In genomic region chr2:84618914-84619313, GRCm38 (mm10) we compare ENCODE assay signal across 12 mouse cellular contexts. TPM values are rescaled to one million over a fixed set of nuclear protein-coding genes. Genes with fewer than 3 reads are reported as not detected.
A peak's percentile ranks its signal among the peaks of the same experiment; 100 is the strongest.
DNase-seq lines count a peak whose midpoint lies in the region; ATAC-seq and TF ChIP-seq lines count a peak whose summit lies in the region.
"Had no signal": no experiment of that assay in that cellular context is flagged by ENCODE, and none has a peak within 500 bp of the region (broad histone marks: within the 10 kb centered on the region; RNA-seq: fewer than 3 reads in every experiment).

No protein-coding gene starts in this region.

- peaks cover 27% of the 10 kb centered on the region for H3K4me1 ChIP-seq in heart, embryonic 12.5 days (replicated peaks)
- H3K4me1 ChIP-seq in lung, adult 2 months (ENCODE audit: control insufficient read depth, insufficient read depth, low read length) = peaks cover 20% of the 10 kb centered on the region
- H3K4me1 ChIP-seq in intestine, embryonic 15.5 days (replicated peaks) = peaks cover 6% of the 10 kb centered on the region
- peaks cover 21% of the 10 kb centered on the region for H3K4me1 ChIP-seq in stomach, embryonic 16.5 days (ENCODE audit: control insufficient read depth, insufficient read depth, low read length)

- TF ChIP-seq CTCF in lung, adult 2 months (IDR thresholded peaks at IDR 0.05; ENCODE audit: insufficient read depth, low read length) = no peak

- TF ChIP-seq POLR2A in lung, adult 2 months (IDR thresholded peaks at IDR 0.05; ENCODE audit: borderline replicate concordance, extremely low read depth, low read depth, low read length) = no peak

- no peak overlapping the region for H3K4me3 ChIP-seq in heart, embryonic 12.5 days
- H3K4me3 ChIP-seq in lung, adult 2 months (replicated peaks; ENCODE audit: extremely low read depth, low read depth, low read length) = no peak overlapping the region
- no peak overlapping the region for H3K4me3 ChIP-seq in intestine, embryonic 15.5 days (replicated peaks)
- H3K4me3 ChIP-seq in stomach, embryonic 16.5 days (replicated peaks; ENCODE audit: low read length) = no peak overlapping the region
- H3K4me3 ChIP-seq: embryonic facial prominence, embryonic 15.5 days had no signal

- H3K4me2 ChIP-seq in heart, embryonic 12.5 days = no peak overlapping the region
- no peak overlapping the region for H3K4me2 ChIP-seq in intestine, embryonic 15.5 days (replicated peaks)
- H3K4me2 ChIP-seq in stomach, embryonic 16.5 days (ENCODE audit: low read depth, low read length) = no peak overlapping the region
- H3K4me2 ChIP-seq: embryonic facial prominence, embryonic 15.5 days; midbrain, embryonic 11.5 days had no signal

- no peak for DNase-seq in heart, postnatal 36 days
- DNase-seq in lung, postnatal 36 days = peak; percentile 41
- no peak for DNase-seq in lung, adult 2 months
- DNase-seq in cerebellum, postnatal 36 days = no peak
- DNase-seq in left cerebral cortex, postnatal 36 days (ENCODE audit: low spot score in 2 of 2) = no peak
- DNase-seq: gastrocnemius, postnatal 36 days; thymus, adult 2 months had no signal

- intact Hi-C loops in heart, postnatal 36 days (cut with DNase I) = loop anchor here (2.0 to 5.0 kb wide), 3 partner anchors 16 to 167 kb away; no protein-coding TSS in a partner anchor
- intact Hi-C loops in left cerebral cortex, postnatal 36 days (cut with DNase I) = loop anchor here (5.0 kb wide), 1 partner anchor 33 kb away; the partner anchor contains the start of gene Ctnnd1

- peak overlapping the region; percentile 68 for H3K27ac ChIP-seq in heart, embryonic 12.5 days (ENCODE audit: poor library complexity, severe bottlenecking)
- H3K27ac ChIP-seq in intestine, embryonic 15.5 days = peak overlapping the region; percentile 57
- H3K27ac ChIP-seq in stomach, embryonic 16.5 days (ENCODE audit: low read length) = peak overlapping the region; percentile 46
- H3K27ac ChIP-seq: embryonic facial prominence, embryonic 15.5 days had no signal

- no peak for ATAC-seq in heart, embryonic 12.5 days (ENCODE audit: insufficient number of reproducible peaks, low FRiP score)
- peak; percentile 95 for ATAC-seq in intestine, embryonic 15.5 days
- ATAC-seq in stomach, embryonic 16.5 days (ENCODE audit: insufficient read depth, low FRiP score) = peak; percentile 83

- H3K27me3 ChIP-seq in heart, embryonic 12.5 days (replicated peaks) = no peaks in the 10 kb centered on the region
- no peaks in the 10 kb centered on the region for H3K27me3 ChIP-seq in intestine, embryonic 15.5 days (replicated peaks)
- H3K27me3 ChIP-seq in stomach, embryonic 16.5 days (ENCODE audit: control insufficient read depth, insufficient read depth, low read length) = no peaks in the 10 kb centered on the region
- H3K27me3 ChIP-seq: embryonic facial prominence, embryonic 15.5 days had no signal

- WGBS in heart, embryonic 12.5 days = 36% methylated on average over 2 of the region's 2 CpGs
- whole genome bisulfite sequencing in lung, adult 2 months = 26% methylated on average over 2 of the region's 2 CpGs
- 58% methylated on average over 2 of the region's 2 CpGs for WGBS in intestine, embryonic 15.5 days
- WGBS in stomach, embryonic 16.5 days = 62% methylated on average over 2 of the region's 2 CpGs

- no peaks in the 10 kb centered on the region for H3K9me3 ChIP-seq in heart, embryonic 12.5 days (replicated peaks)
- no peaks in the 10 kb centered on the region for H3K9me3 ChIP-seq in intestine, embryonic 15.5 days
- no peaks in the 10 kb centered on the region for H3K9me3 ChIP-seq in stomach, embryonic 16.5 days (replicated peaks; ENCODE audit: control insufficient read depth, low read length)
- H3K9me3 ChIP-seq: embryonic facial prominence, embryonic 15.5 days had no signal

- H3K9ac ChIP-seq in heart, embryonic 12.5 days = no peak overlapping the region
- H3K9ac ChIP-seq in intestine, embryonic 15.5 days = no peak overlapping the region
- no peak overlapping the region for H3K9ac ChIP-seq in stomach, embryonic 16.5 days (ENCODE audit: low read length)
- H3K9ac ChIP-seq: embryonic facial prominence, embryonic 15.5 days had no signal

- peaks cover 80% of the 10 kb centered on the region for H3K36me3 ChIP-seq in heart, embryonic 12.5 days
- peaks cover 32% of the 10 kb centered on the region for H3K36me3 ChIP-seq in intestine, embryonic 15.5 days
- peaks cover 33% of the 10 kb centered on the region for H3K36me3 ChIP-seq in stomach, embryonic 16.5 days (ENCODE audit: control insufficient read depth, insufficient read depth, low read length)

RNA-seq across cellular contexts. Expression of gene Ctnnd1, which starts 31.7 kb away (rescaled TPM):
- polyA plus RNA-seq in heart, embryonic 12.5 days (2016; fragmentation: Nextera tagmentation; extraction: Ambion mirVana) = 105 and 109 TPM in 2 replicates
- total RNA-seq in heart, postnatal 36 days (2021) = 10 to 100 TPM; 63.0 to 69.4 TPM
- polyA plus RNA-seq in lung, adult 2 months (2012; rRNA removed) = 86.2 and 130 TPM in 2 replicates
- 60.7 and 64.4 TPM in 2 replicates for polyA plus RNA-seq in intestine, embryonic 15.5 days (2015; fragmentation: Nextera tagmentation; extraction: Ambion mirVana)
- 75.7 and 84.4 TPM in 2 replicates for polyA plus RNA-seq in stomach, embryonic 16.5 days (2015; fragmentation: Nextera tagmentation; extraction: Ambion mirVana)
- total RNA-seq in left cerebral cortex, postnatal 36 days (2021) = 10 to 100 TPM; 56.8 to 66.1 TPM

RNA-seq across cellular contexts. Expression of gene Btbd18, which starts 40.0 kb away (rescaled TPM):
- polyA plus RNA-seq in heart, embryonic 12.5 days (2016; fragmentation: Nextera tagmentation; extraction: Ambion mirVana) = 0.10 TPM in 2 replicates
- under 1 TPM in 1 of 2 experiments, not detected in 1; 0.08 TPM for total RNA-seq in heart, postnatal 36 days (2021)
- polyA plus RNA-seq in lung, adult 2 months (2012; rRNA removed) = 0.05 TPM in 1 of 2 replicates, not detected in the other
- polyA plus RNA-seq in intestine, embryonic 15.5 days (2015; fragmentation: Nextera tagmentation; extraction: Ambion mirVana) = 0.05 and 0.06 TPM in 2 replicates
- 0.26 TPM in 2 replicates for polyA plus RNA-seq in stomach, embryonic 16.5 days (2015; fragmentation: Nextera tagmentation; extraction: Ambion mirVana)
- total RNA-seq in left cerebral cortex, postnatal 36 days (2021) = not detected
- total RNA-seq: gastrocnemius, postnatal 36 days had no signal
- polyA plus RNA-seq: thymus, adult 2 months had no signal

RNA-seq across cellular contexts. Expression of gene Selenoh, which starts 51.7 kb away (rescaled TPM):
- polyA plus RNA-seq in heart, embryonic 12.5 days (2016; fragmentation: Nextera tagmentation; extraction: Ambion mirVana) = 279 and 282 TPM in 2 replicates
- 10 to 100 TPM; 26.2 to 29.6 TPM for total RNA-seq in heart, postnatal 36 days (2021)
- polyA plus RNA-seq in lung, adult 2 months (2012; rRNA removed) = 40.4 and 51.7 TPM in 2 replicates
- polyA plus RNA-seq in intestine, embryonic 15.5 days (2015; fragmentation: Nextera tagmentation; extraction: Ambion mirVana) = 225 and 234 TPM in 2 replicates
- polyA plus RNA-seq in stomach, embryonic 16.5 days (2015; fragmentation: Nextera tagmentation; extraction: Ambion mirVana) = 184 and 203 TPM in 2 replicates
- total RNA-seq in left cerebral cortex, postnatal 36 days (2021) = 10 to 100 TPM; 35.5 to 41.2 TPM

RNA-seq across cellular contexts. Expression of gene Gm28635, which starts 58.9 kb away (rescaled TPM):
- not detected in 2 replicates for polyA plus RNA-seq in heart, embryonic 12.5 days (2016; fragmentation: Nextera tagmentation; extraction: Ambion mirVana)
- total RNA-seq in heart, postnatal 36 days (2021) = 1 to 10 TPM; 3.3 to 8.3 TPM
- not detected in 2 replicates for polyA plus RNA-seq in lung, adult 2 months (2012; rRNA removed)
- polyA plus RNA-seq in intestine, embryonic 15.5 days (2015; fragmentation: Nextera tagmentation; extraction: Ambion mirVana) = not detected in 2 replicates
- polyA plus RNA-seq in stomach, embryonic 16.5 days (2015; fragmentation: Nextera tagmentation; extraction: Ambion mirVana) = not detected in 2 replicates
- 1 to 10 TPM; 6.0 to 8.1 TPM for total RNA-seq in left cerebral cortex, postnatal 36 days (2021)
- total RNA-seq: gastrocnemius, postnatal 36 days had no signal
- polyA plus RNA-seq: embryonic facial prominence, embryonic 15.5 days; midbrain, embryonic 11.5 days; thymus, adult 2 months had no signal

RNA-seq across cellular contexts. Expression of gene Med19, which starts 59.3 kb away (rescaled TPM):
- 28.8 and 30.3 TPM in 2 replicates for polyA plus RNA-seq in heart, embryonic 12.5 days (2016; fragmentation: Nextera tagmentation; extraction: Ambion mirVana)
- total RNA-seq in heart, postnatal 36 days (2021) = 10 to 100 TPM; 11.7 to 12.2 TPM
- 6.9 and 8.9 TPM in 2 replicates for polyA plus RNA-seq in lung, adult 2 months (2012; rRNA removed)
- 32.5 and 34.7 TPM in 2 replicates for polyA plus RNA-seq in intestine, embryonic 15.5 days (2015; fragmentation: Nextera tagmentation; extraction: Ambion mirVana)
- polyA plus RNA-seq in stomach, embryonic 16.5 days (2015; fragmentation: Nextera tagmentation; extraction: Ambion mirVana) = 27.2 and 28.3 TPM in 2 replicates
- 10 to 100 TPM; 27.2 to 31.9 TPM for total RNA-seq in left cerebral cortex, postnatal 36 days (2021)
